Mouse (Mus musculus): ENCODE data around the gene RPS10-NUDT3. TPM values are rescaled to one million over a fixed set of nuclear protein-coding genes. Genes with fewer than 3 reads are reported as not detected.

The RPS10-NUDT3 gene
- polyA plus RNA-seq, 1 experiment from 2014 or later = not detected

- WGBS = 85% methylated on average over 2 of the region's 2 CpGs
- Histone ChIP-seq H3K27ac (replicated peaks) (0 out of 2 replicates have a peak overlapping the region, but pooled peaks have one; percentile 25), H3K27me3 (no peaks in the 10 kb centered on the region), H3K36me3 (peaks cover under 1% of the 10 kb centered on the region; the same call in 1 of the 2 replicates), H3K4me2 (replicated peaks) (no peak overlapping the region), H3K9me3 (no peaks in the 10 kb centered on the region), H3K4me1 (peaks cover 40% of the 10 kb centered on the region), H3K9ac (replicated peaks) (no peak overlapping the region), H3K4me3 (no peak overlapping the region)
- ATAC-seq (ENCODE audit: low FRiP score, low read depth) = no peak
Measured at GRCm38 (mm10) chr17:27603036-27603435, 32.0 kb downstream of the RPS10-NUDT3 start.

- 73% methylated on average over 5 of the region's 5 CpGs for WGBS
- no peak for ATAC-seq (ENCODE audit: low FRiP score, low read depth)
- Histone ChIP-seq H3K4me1 (peaks cover 36% of the 10 kb centered on the region), H3K36me3 (peaks cover 14% of the 10 kb centered on the region), H3K9me3 (no peaks in the 10 kb centered on the region), H3K27ac (replicated peaks) (no peak overlapping the region), H3K4me2 (replicated peaks) (no peak overlapping the region), H3K27me3 (no peaks in the 10 kb centered on the region), H3K4me3 (no peak overlapping the region), H3K9ac (replicated peaks) (no peak overlapping the region)
Measured at GRCm38 (mm10) chr17:27600869-27601268, 34.2 kb downstream of the RPS10-NUDT3 start.

- Histone ChIP-seq H3K4me2 (replicated peaks) (no peak overlapping the region), H3K4me3 (no peak overlapping the region), H3K27ac (replicated peaks) (no peak overlapping the region), H3K36me3 (peaks cover 20% of the 10 kb centered on the region), H3K9me3 (no peaks in the 10 kb centered on the region), H3K9ac (replicated peaks) (no peak overlapping the region), H3K27me3 (no peaks in the 10 kb centered on the region), H3K4me1 (peaks cover 35% of the 10 kb centered on the region)
- 85% methylated on average over 3 of the region's 3 CpGs for WGBS
- no peak for ATAC-seq (ENCODE audit: low FRiP score, low read depth)
Measured at GRCm38 (mm10) chr17:27600286-27600685, 34.7 kb downstream of the RPS10-NUDT3 start.

GRCm38 (mm10) chr17:27596376-27597190 lies 38.4 kb downstream of the RPS10-NUDT3 start:
- 91% methylated on average over 21 of the region's 21 CpGs for WGBS
- no peaks in the 10 kb centered on the region for H3K27me3 ChIP-seq
- H3K4me2 ChIP-seq (replicated peaks) = no peak overlapping the region
- H3K9me3 ChIP-seq = no peaks in the 10 kb centered on the region
- H3K4me1 ChIP-seq = peaks cover 13% of the 10 kb centered on the region
- H3K4me3 ChIP-seq = no peak overlapping the region
- no peak for ATAC-seq (ENCODE audit: low FRiP score, low read depth)
- peaks cover 52% of the 10 kb centered on the region for H3K36me3 ChIP-seq
- no peak overlapping the region; the same call in 1 of the 2 replicates for H3K27ac ChIP-seq (replicated peaks)
- no peak overlapping the region for H3K9ac ChIP-seq (replicated peaks)

GRCm38 (mm10) chr17:27595659-27596375 lies 39.2 kb downstream of the RPS10-NUDT3 start:
- 87% methylated on average over 15 of the region's 15 CpGs for WGBS
- Histone ChIP-seq H3K27ac (replicated peaks) (no peak overlapping the region), H3K4me2 (replicated peaks) (no peak overlapping the region), H3K4me3 (no peak overlapping the region), H3K9me3 (no peaks in the 10 kb centered on the region), H3K9ac (replicated peaks) (no peak overlapping the region), H3K27me3 (no peaks in the 10 kb centered on the region), H3K4me1 (peaks cover 6% of the 10 kb centered on the region), H3K36me3 (peaks cover 60% of the 10 kb centered on the region)
- no peak for ATAC-seq (ENCODE audit: low FRiP score, low read depth)

- ATAC-seq (ENCODE audit: low FRiP score, low read depth) = no peak
- Histone ChIP-seq H3K4me1 (no peaks in the 10 kb centered on the region), H3K9ac (replicated peaks) (no peak overlapping the region), H3K9me3 (no peaks in the 10 kb centered on the region), H3K36me3 (peaks cover 82% of the 10 kb centered on the region), H3K4me2 (replicated peaks) (no peak overlapping the region), H3K4me3 (no peak overlapping the region), H3K27me3 (no peaks in the 10 kb centered on the region), H3K27ac (replicated peaks) (0 out of 2 replicates have a peak overlapping the region, but pooled peaks have one; percentile 15)
- 98% methylated on average over 7 of the region's 7 CpGs for WGBS
Measured at GRCm38 (mm10) chr17:27592565-27592910, 42.5 kb downstream of the RPS10-NUDT3 start.

- Histone ChIP-seq H3K9me3 (no peaks in the 10 kb centered on the region), H3K27me3 (no peaks in the 10 kb centered on the region), H3K9ac (replicated peaks) (no peak overlapping the region), H3K4me1 (no peaks in the 10 kb centered on the region), H3K4me2 (replicated peaks) (no peak overlapping the region), H3K4me3 (no peak overlapping the region), H3K36me3 (peaks cover 85% of the 10 kb centered on the region), H3K27ac (replicated peaks) (no peak overlapping the region)
- WGBS = 89% methylated on average over 12 of the region's 12 CpGs
- no peak for ATAC-seq (ENCODE audit: low FRiP score, low read depth)
Measured at GRCm38 (mm10) chr17:27591826-27592564, 43.0 kb downstream of the RPS10-NUDT3 start.

- Histone ChIP-seq H3K9me3 (no peaks in the 10 kb centered on the region), H3K4me3 (no peak overlapping the region), H3K27ac (replicated peaks) (no peak overlapping the region), H3K4me2 (replicated peaks) (no peak overlapping the region), H3K36me3 (peaks cover 73% of the 10 kb centered on the region), H3K4me1 (0 out of 2 replicates have a peak, but pooled peaks cover 3% of the 10 kb centered on the region), H3K9ac (replicated peaks) (peak overlapping the region; percentile 20; the same call in 1 of the 2 replicates), H3K27me3 (no peaks in the 10 kb centered on the region)
- ATAC-seq (ENCODE audit: low FRiP score, low read depth) = no peak
- WGBS = 87% methylated on average over 8 of the region's 8 CpGs
Measured at GRCm38 (mm10) chr17:27588231-27588630, 46.8 kb downstream of the RPS10-NUDT3 start.

GRCm38 (mm10) chr17:27587252-27587651 lies 47.8 kb downstream of the RPS10-NUDT3 start:
- ATAC-seq (ENCODE audit: low FRiP score, low read depth) = no peak

GRCm38 (mm10) chr17:27586661-27587060 lies 48.4 kb downstream of the RPS10-NUDT3 start:
- Histone ChIP-seq H3K27ac (replicated peaks) (no peak overlapping the region), H3K9me3 (no peaks in the 10 kb centered on the region), H3K9ac (replicated peaks) (no peak overlapping the region), H3K27me3 (no peaks in the 10 kb centered on the region), H3K4me3 (no peak overlapping the region), H3K4me1 (0 out of 2 replicates have a peak, but pooled peaks cover 3% of the 10 kb centered on the region), H3K36me3 (peaks cover 75% of the 10 kb centered on the region), H3K4me2 (replicated peaks) (no peak overlapping the region)
- 64% methylated on average over 9 of the region's 9 CpGs for WGBS
- ATAC-seq (ENCODE audit: low FRiP score, low read depth) = no peak

More at GRCm38 (mm10) chr17:27587252-27587651, 47.8 kb downstream of the RPS10-NUDT3 start:
- peaks cover 73% of the 10 kb centered on the region for H3K36me3 ChIP-seq
- H3K4me1 ChIP-seq = 0 out of 2 replicates have a peak, but pooled peaks cover 3% of the 10 kb centered on the region
- no peak overlapping the region for H3K9ac ChIP-seq (replicated peaks)
- no peak overlapping the region for H3K27ac ChIP-seq (replicated peaks)
- H3K27me3 ChIP-seq = no peaks in the 10 kb centered on the region
- no peaks in the 10 kb centered on the region for H3K9me3 ChIP-seq
- 81% methylated on average over 12 of the region's 12 CpGs for WGBS
- H3K4me3 ChIP-seq = no peak overlapping the region
- no peak overlapping the region for H3K4me2 ChIP-seq (replicated peaks)

GRCm38 (mm10) chr17:27583185-27583894 lies 51.7 kb downstream of the RPS10-NUDT3 start:
- no peak overlapping the region for H3K27ac ChIP-seq (replicated peaks)
- H3K36me3 ChIP-seq = peaks cover 85% of the 10 kb centered on the region
- H3K27me3 ChIP-seq = no peaks in the 10 kb centered on the region
- H3K4me2 ChIP-seq (replicated peaks) = no peak overlapping the region
- WGBS = 93% methylated on average over 13 of the region's 13 CpGs
- no peak overlapping the region for H3K9ac ChIP-seq (replicated peaks)
- H3K4me3 ChIP-seq = no peak overlapping the region
- H3K4me1 ChIP-seq = 0 out of 2 replicates have a peak, but pooled peaks cover 3% of the 10 kb centered on the region
- ATAC-seq (ENCODE audit: low FRiP score, low read depth) = no peak
- no peaks in the 10 kb centered on the region for H3K9me3 ChIP-seq

Data from midbrain, embryonic 12.5 days (tissue).